Comparison of ENCODE assay signal across 10 mouse cellular contexts in the genomic region with DNA sequence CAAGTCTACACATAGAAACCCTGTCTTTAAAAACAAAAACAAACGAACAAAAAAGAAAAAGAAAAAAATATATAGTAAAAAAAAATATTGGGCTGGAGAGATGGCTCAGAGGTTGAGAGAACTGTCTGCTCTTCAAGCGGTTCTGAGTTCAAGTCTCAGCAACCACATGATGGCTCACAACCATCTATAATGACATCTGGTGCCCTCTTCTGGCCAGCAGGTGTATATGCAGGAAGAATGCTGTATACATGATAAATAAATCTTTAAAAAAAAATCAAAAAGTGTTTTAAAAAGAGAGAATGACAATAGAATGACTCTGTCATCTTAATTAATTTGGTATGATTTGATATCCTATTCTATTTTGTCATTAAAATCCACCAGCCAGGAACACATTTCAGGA. TPM values are rescaled to one million over a fixed set of nuclear protein-coding genes. Genes with fewer than 3 reads are reported as not detected.
A peak's percentile ranks its signal among the peaks of the same experiment; 100 is the strongest.
DNase-seq lines count a peak whose midpoint lies in the region; ATAC-seq and TF ChIP-seq lines count a peak whose summit lies in the region.
"Had no signal": no experiment of that assay in that cellular context is flagged by ENCODE, and none has a peak within 500 bp of the region (broad histone marks: within the 10 kb centered on the region; RNA-seq: fewer than 3 reads in every experiment).

No protein-coding gene starts in this region.

- H3K4me1 ChIP-seq in intestine, postnatal 0 days (replicated peaks; ENCODE audit: control insufficient read depth, insufficient read depth, low read length), result no peaks in the 10 kb centered on the region
- H3K4me1 ChIP-seq in intestine, embryonic 15.5 days (replicated peaks), result peaks cover 21% of the 10 kb centered on the region; the same call in 1 of the 2 replicates

- H3K9ac ChIP-seq in intestine, postnatal 0 days (ENCODE audit: low read depth, low read length), result no peak overlapping the region
- H3K9ac ChIP-seq in intestine, embryonic 15.5 days, result no peak overlapping the region

- TF ChIP-seq CTCF in intestine, postnatal 0 days (IDR thresholded peaks at IDR 0.05; ENCODE audit: low read depth), result peak; percentile 64

- no peak overlapping the region for H3K4me3 ChIP-seq in intestine, postnatal 0 days (ENCODE audit: low read depth, low read length)
- no peak overlapping the region for H3K4me3 ChIP-seq in intestine, embryonic 15.5 days (replicated peaks)

- no peaks in the 10 kb centered on the region for H3K36me3 ChIP-seq in intestine, postnatal 0 days (ENCODE audit: control insufficient read depth, insufficient read depth)
- H3K36me3 ChIP-seq in intestine, embryonic 15.5 days, result no peaks in the 10 kb centered on the region
- H3K36me3 ChIP-seq: heart, embryonic 12.5 days had no signal

- ATAC-seq in intestine, postnatal 0 days, result no peak
- ATAC-seq in intestine, embryonic 15.5 days, result no peak

- H3K9me3 ChIP-seq in intestine, postnatal 0 days (ENCODE audit: control insufficient read depth), result no peaks in the 10 kb centered on the region
- H3K9me3 ChIP-seq in intestine, embryonic 15.5 days, result no peaks in the 10 kb centered on the region
- H3K9me3 ChIP-seq: heart, embryonic 12.5 days had no signal

- WGBS in intestine, postnatal 0 days, result 72% methylated on average over 2 of the region's 2 CpGs
- WGBS in intestine, embryonic 15.5 days, result 70% methylated on average over 2 of the region's 2 CpGs

- H3K27me3 ChIP-seq in intestine, postnatal 0 days (replicated peaks; ENCODE audit: control insufficient read depth, insufficient read depth, low read length), result no peaks in the 10 kb centered on the region
- H3K27me3 ChIP-seq in intestine, embryonic 15.5 days (replicated peaks), result no peaks in the 10 kb centered on the region
- H3K27me3 ChIP-seq: heart, embryonic 12.5 days had no signal

- H3K27ac ChIP-seq in intestine, postnatal 0 days (ENCODE audit: low read depth, low read length), result no peak overlapping the region
- no peak overlapping the region for H3K27ac ChIP-seq in intestine, embryonic 15.5 days

- DNase-seq in thymus, postnatal 0 days (ENCODE audit: low spot score), result peak; percentile 41
- no peak for DNase-seq in thymus, adult 18-20 months
- peak; percentile 69 for DNase-seq in adipocyte (ENCODE audit: low spot score)
- peak; percentile 61 for DNase-seq in thymus, postnatal 4 days
- no peak for DNase-seq in gastrocnemius, adult 8-10 months (ENCODE audit: low spot score in 2 of 2)
- DNase-seq in kidney, adult 18-20 months, result no peak
- DNase-seq: layer of hippocampus, adult 9-11 months had no signal

- H3K4me2 ChIP-seq in intestine, postnatal 0 days (replicated peaks; ENCODE audit: low read depth), result no peak overlapping the region
- H3K4me2 ChIP-seq in intestine, embryonic 15.5 days (replicated peaks), result no peak overlapping the region

RNA-seq across cellular contexts. Expression of a gene that starts 1.2 kb away (rescaled TPM):
- polyA plus RNA-seq in intestine, postnatal 0 days (2015; fragmentation: Nextera tagmentation; extraction: Ambion mirVana), result 3.0 and 3.1 TPM in 2 replicates
- polyA plus RNA-seq in intestine, embryonic 15.5 days (2015; fragmentation: Nextera tagmentation; extraction: Ambion mirVana), result 13.8 and 14.2 TPM in 2 replicates
- 8.2 and 11.0 TPM in 2 replicates for polyA plus RNA-seq in thymus, postnatal 0 days (2015; fragmentation: Nextera tagmentation; extraction: Ambion mirVana)
- 1 to 10 TPM; 3.3 to 4.9 (median 4.0) TPM for total RNA-seq in gastrocnemius, adult 8-10 months (2022)

RNA-seq across cellular contexts. Expression of a gene that starts 1.3 kb away (rescaled TPM):
- 3.4 and 3.5 TPM in 2 replicates for polyA plus RNA-seq in intestine, postnatal 0 days (2015; fragmentation: Nextera tagmentation; extraction: Ambion mirVana)
- polyA plus RNA-seq in intestine, embryonic 15.5 days (2015; fragmentation: Nextera tagmentation; extraction: Ambion mirVana), result 14.5 and 14.6 TPM in 2 replicates
- polyA plus RNA-seq in thymus, postnatal 0 days (2015; fragmentation: Nextera tagmentation; extraction: Ambion mirVana), result 18.7 and 20.8 TPM in 2 replicates
- total RNA-seq in gastrocnemius, adult 8-10 months (2022), result 1 to 10 TPM in 2 of 4 experiments, under 1 TPM in 2; 0.80 to 1.2 (median 1.0) TPM

RNA-seq across cellular contexts. Expression of a gene that starts 16.2 kb away (rescaled TPM):
- 0.05 and 0.18 TPM in 2 replicates for polyA plus RNA-seq in intestine, postnatal 0 days (2015; fragmentation: Nextera tagmentation; extraction: Ambion mirVana)
- 0.42 and 0.49 TPM in 2 replicates for polyA plus RNA-seq in intestine, embryonic 15.5 days (2015; fragmentation: Nextera tagmentation; extraction: Ambion mirVana)
- 0.20 and 0.33 TPM in 2 replicates for polyA plus RNA-seq in thymus, postnatal 0 days (2015; fragmentation: Nextera tagmentation; extraction: Ambion mirVana)
- under 1 TPM in 3 of 4 experiments, not detected in 1; 0.12 to 0.29 (median 0.15) TPM for total RNA-seq in gastrocnemius, adult 8-10 months (2022)

RNA-seq across cellular contexts. Expression of a gene that starts 45.9 kb away (rescaled TPM):
- 1,370 and 1,375 TPM in 2 replicates for polyA plus RNA-seq in intestine, postnatal 0 days (2015; fragmentation: Nextera tagmentation; extraction: Ambion mirVana)
- 2,172 and 2,428 TPM in 2 replicates for polyA plus RNA-seq in intestine, embryonic 15.5 days (2015; fragmentation: Nextera tagmentation; extraction: Ambion mirVana)
- 3,802 and 3,817 TPM in 2 replicates for polyA plus RNA-seq in thymus, postnatal 0 days (2015; fragmentation: Nextera tagmentation; extraction: Ambion mirVana)
- 100 to 1,000 TPM; 581 to 694 (median 621) TPM for total RNA-seq in gastrocnemius, adult 8-10 months (2022)

Comparison
In these comparisons a context has a peak if more than half of its experiments do, and no peak if none do; other contexts are left out.
1. DNase-seq: peak in thymus, postnatal 0 days (single experiment), adipocyte (single experiment) and thymus, postnatal 4 days (single experiment); none in thymus, adult 18-20 months (0 of 2), gastrocnemius, adult 8-10 months (0 of 2) and kidney, adult 18-20 months (single experiment).